Mouse (Mus musculus): ENCODE data around the gene Rasd2. TPM values are rescaled to one million over a fixed set of nuclear protein-coding genes. Genes with fewer than 3 reads are reported as not detected.

Gene Rasd2
- total and polyA plus RNA-seq, 2 experiments from 2014 or later, result 0.68 to 4.0 TPM

- Histone ChIP-seq H3K27me3 (ENCODE audit: control insufficient read depth, insufficient read depth, low read length) (no peaks in the 10 kb centered on the region), H3K9me3 (replicated peaks; ENCODE audit: control insufficient read depth, low read length) (no peaks in the 10 kb centered on the region), H3K36me3 (replicated peaks; ENCODE audit: control insufficient read depth, insufficient read depth, low read length) (no peaks in the 10 kb centered on the region), H3K4me1 (ENCODE audit: control insufficient read depth, insufficient read depth) (peaks cover 8% of the 10 kb centered on the region), H3K4me3 (ENCODE audit: low read depth, low read length) (no peak overlapping the region), H3K9ac (replicated peaks; ENCODE audit: low read depth, low read length) (no peak overlapping the region), H3K4me2 (ENCODE audit: low read depth, low read length) (no peak overlapping the region), H3K27ac (ENCODE audit: low read depth) (no peak overlapping the region)
- WGBS, result 54% methylated on average over 3 of the region's 3 CpGs
- ATAC-seq (ENCODE audit: insufficient read depth, low read depth) (no peak), DNase-seq (ENCODE audit: low spot score) (no peak)
- TF ChIP-seq CTCF (IDR thresholded peaks at IDR 0.05; ENCODE audit: low read depth) (no peak), EP300 (IDR thresholded peaks at IDR 0.05; ENCODE audit: low read depth) (no peak)
These were observed 16.6 kb upstream of the Rasd2 start for GRCm38 (mm10) chr8:75197170-75197569.

- DNase-seq (ENCODE audit: low spot score), result peak; percentile 20
These were observed 15.9 kb upstream of the Rasd2 start for GRCm38 (mm10) chr8:75197862-75198261.

GRCm38 (mm10) chr8:75198300-75198699 is 15.4 kb upstream of the Rasd2 start:
- ATAC-seq (ENCODE audit: insufficient read depth, low read depth) (0 out of 2 replicates have a peak, but pooled peaks have one; percentile 43), DNase-seq (ENCODE audit: low spot score) (no peak)
- Histone ChIP-seq H3K4me3 (ENCODE audit: low read depth, low read length) (no peak overlapping the region), H3K9me3 (replicated peaks; ENCODE audit: control insufficient read depth, low read length) (no peaks in the 10 kb centered on the region), H3K4me1 (ENCODE audit: control insufficient read depth, insufficient read depth) (peaks cover 8% of the 10 kb centered on the region), H3K36me3 (replicated peaks; ENCODE audit: control insufficient read depth, insufficient read depth, low read length) (no peaks in the 10 kb centered on the region), H3K4me2 (ENCODE audit: low read depth, low read length) (no peak overlapping the region), H3K27ac (ENCODE audit: low read depth) (no peak overlapping the region), H3K27me3 (ENCODE audit: control insufficient read depth, insufficient read depth, low read length) (no peaks in the 10 kb centered on the region), H3K9ac (replicated peaks; ENCODE audit: low read depth, low read length) (no peak overlapping the region)
- TF ChIP-seq CTCF (IDR thresholded peaks at IDR 0.05; ENCODE audit: low read depth), result no peak
- no peak for TF ChIP-seq EP300 (IDR thresholded peaks at IDR 0.05; ENCODE audit: low read depth)

More at GRCm38 (mm10) chr8:75197862-75198261, 15.9 kb upstream of the Rasd2 start:
- peak; percentile 47; the same call in 1 of the 2 replicates for ATAC-seq (ENCODE audit: insufficient read depth, low read depth)
- Histone ChIP-seq H3K4me3 (ENCODE audit: low read depth, low read length) (no peak overlapping the region), H3K9me3 (replicated peaks; ENCODE audit: control insufficient read depth, low read length) (no peaks in the 10 kb centered on the region), H3K27ac (ENCODE audit: low read depth) (0 out of 2 replicates have a peak overlapping the region, but pooled peaks have one; percentile 18), H3K27me3 (ENCODE audit: control insufficient read depth, insufficient read depth, low read length) (no peaks in the 10 kb centered on the region), H3K4me2 (ENCODE audit: low read depth, low read length) (no peak overlapping the region), H3K4me1 (ENCODE audit: control insufficient read depth, insufficient read depth) (peaks cover 8% of the 10 kb centered on the region), H3K36me3 (replicated peaks; ENCODE audit: control insufficient read depth, insufficient read depth, low read length) (no peaks in the 10 kb centered on the region), H3K9ac (replicated peaks; ENCODE audit: low read depth, low read length) (no peak overlapping the region)
- no peak for TF ChIP-seq CTCF (IDR thresholded peaks at IDR 0.05; ENCODE audit: low read depth)
- TF ChIP-seq EP300 (IDR thresholded peaks at IDR 0.05; ENCODE audit: low read depth), result no peak
- 61% methylated on average over 4 of the region's 4 CpGs for WGBS

- Histone ChIP-seq H3K4me3 (ENCODE audit: low read depth, low read length) (no peak overlapping the region), H3K9me3 (replicated peaks; ENCODE audit: control insufficient read depth, low read length) (no peaks in the 10 kb centered on the region), H3K9ac (replicated peaks; ENCODE audit: low read depth, low read length) (no peak overlapping the region), H3K4me1 (ENCODE audit: control insufficient read depth, insufficient read depth) (peaks cover 8% of the 10 kb centered on the region), H3K27me3 (ENCODE audit: control insufficient read depth, insufficient read depth, low read length) (0 out of 2 replicates have a peak, but pooled peaks cover 5% of the 10 kb centered on the region), H3K4me2 (ENCODE audit: low read depth, low read length) (no peak overlapping the region), H3K27ac (ENCODE audit: low read depth) (no peak overlapping the region), H3K36me3 (replicated peaks; ENCODE audit: control insufficient read depth, insufficient read depth, low read length) (no peaks in the 10 kb centered on the region)
- no peak for TF ChIP-seq CTCF (IDR thresholded peaks at IDR 0.05; ENCODE audit: low read depth)
- no peak for TF ChIP-seq EP300 (IDR thresholded peaks at IDR 0.05; ENCODE audit: low read depth)
- DNase-seq (ENCODE audit: low spot score) (no peak), ATAC-seq (ENCODE audit: insufficient read depth, low read depth) (no peak)
- 61% methylated on average over 5 of the region's 5 CpGs for WGBS
These were observed 14.6 kb upstream of the Rasd2 start for GRCm38 (mm10) chr8:75198988-75199765.

GRCm38 (mm10) chr8:75199914-75200313 is 13.8 kb upstream of the Rasd2 start:
- no peak overlapping the region for H3K4me2 ChIP-seq (ENCODE audit: low read depth, low read length)
- H3K36me3 ChIP-seq (replicated peaks; ENCODE audit: control insufficient read depth, insufficient read depth, low read length), result no peaks in the 10 kb centered on the region
- DNase-seq (ENCODE audit: low spot score) (no peak), ATAC-seq (ENCODE audit: insufficient read depth, low read depth) (no peak)
- no peak overlapping the region for H3K27ac ChIP-seq (ENCODE audit: low read depth)
- TF ChIP-seq EP300 (IDR thresholded peaks at IDR 0.05; ENCODE audit: low read depth) (no peak), CTCF (IDR thresholded peaks at IDR 0.05; ENCODE audit: low read depth) (no peak)
- H3K9ac ChIP-seq (replicated peaks; ENCODE audit: low read depth, low read length), result no peak overlapping the region
- peaks cover 8% of the 10 kb centered on the region for H3K4me1 ChIP-seq (ENCODE audit: control insufficient read depth, insufficient read depth)
- no peak overlapping the region for H3K4me3 ChIP-seq (ENCODE audit: low read depth, low read length)
- WGBS, result 64% methylated on average over 1 of the region's 1 CpGs
- no peaks in the 10 kb centered on the region for H3K9me3 ChIP-seq (replicated peaks; ENCODE audit: control insufficient read depth, low read length)
- 0 out of 2 replicates have a peak, but pooled peaks cover 5% of the 10 kb centered on the region for H3K27me3 ChIP-seq (ENCODE audit: control insufficient read depth, insufficient read depth, low read length)
